Mouse (Mus musculus) stomach, embryonic 14.5 days (tissue): Measurements from ENCODE around the gene Dync1i2. TPM values are rescaled to one million over a fixed set of nuclear protein-coding genes. Genes with fewer than 3 reads are reported as not detected.

Experiments
- ATAC-seq: fragments of 200-750 bp; cut with Nextera tagmentation; 2 replicates; pipeline ENCODE4 v1.8.0; 2017; ENCODE audit warnings: low read depth, moderate TSS enrichment; ENCODE audit not compliant: insufficient number of reproducible peaks, insufficient read depth, low FRiP score
- H3K27ac ChIP-seq: fragments of 300-500 bp; sonication (generic); 2 replicates; pipeline ENCODE4 v1.5.1; 2014; ENCODE audit warnings: mild to moderate bottlenecking, low read length, moderate library complexity, mixed read lengths
- H3K27me3 ChIP-seq: fragments of 300-500 bp; sonication (generic); 2 replicates; pipeline ENCODE4 v1.6.1; 2014; ENCODE audit warnings: low read length, control low read depth, mixed read lengths; ENCODE audit not compliant: control insufficient read depth, insufficient read depth
- H3K36me3 ChIP-seq: fragments of 300-500 bp; sonication (generic); 2 replicates; pipeline ENCODE4 v1.6.1; 2014; ENCODE audit warnings: mild to moderate bottlenecking, control low read depth, low read length, moderate library complexity, mixed read lengths; ENCODE audit not compliant: control insufficient read depth, insufficient read depth
- H3K4me1 ChIP-seq: fragments of 300-500 bp; sonication (generic); 2 replicates; pipeline ENCODE4 v1.6.1; 2014; ENCODE audit warnings: low read length, control low read depth, mixed read lengths; ENCODE audit not compliant: control insufficient read depth, insufficient read depth
- H3K4me2 ChIP-seq: fragments of 300-500 bp; sonication (generic); replicated peaks from 2 replicates; pipeline ENCODE4 v1.6.1; 2014; ENCODE audit warnings: low read depth, low read length, control low read depth
- H3K4me3 ChIP-seq: fragments of 300-500 bp; sonication (generic); 2 replicates; pipeline ENCODE4 v1.5.1; 2014; ENCODE audit warnings: low read depth, low read length, control low read depth
- H3K9ac ChIP-seq: fragments of 300-500 bp; sonication (generic); replicated peaks from 2 replicates; pipeline ENCODE4 v1.6.1; 2014; ENCODE audit warnings: low read depth, mild to moderate bottlenecking, control low read depth, low read length, moderate library complexity, mixed read lengths
- H3K9me3 ChIP-seq: fragments of 300-500 bp; sonication (generic); 2 replicates; pipeline ENCODE4 v1.6.1; 2016; ENCODE audit warnings: low read depth, low read length, control low read depth; ENCODE audit not compliant: control insufficient read depth
- WGBS: fragments of 180-500 bp; shearing (Covaris S2); extraction: QIAGEN DNeasy Blood & Tissue Kit; methylation state at CpG from one replicate; pipeline ENCODE4 v1.1.7; 2014; 5-methylcytosine and 5-hydroxymethylcytosine counted together
- polyA plus RNA-seq: library from polyadenylated mRNA; unstranded; fragments of >200 nt; fragmentation: Nextera tagmentation; extraction: Ambion mirVana; gene quantifications from 2 replicates; pipeline ENCODE4 v1.2.1, GENCODE M21; 2014

Gene Dync1i2
- polyA plus RNA-seq, 1 experiment from 2014 or later = 100 TPM

DNA sequence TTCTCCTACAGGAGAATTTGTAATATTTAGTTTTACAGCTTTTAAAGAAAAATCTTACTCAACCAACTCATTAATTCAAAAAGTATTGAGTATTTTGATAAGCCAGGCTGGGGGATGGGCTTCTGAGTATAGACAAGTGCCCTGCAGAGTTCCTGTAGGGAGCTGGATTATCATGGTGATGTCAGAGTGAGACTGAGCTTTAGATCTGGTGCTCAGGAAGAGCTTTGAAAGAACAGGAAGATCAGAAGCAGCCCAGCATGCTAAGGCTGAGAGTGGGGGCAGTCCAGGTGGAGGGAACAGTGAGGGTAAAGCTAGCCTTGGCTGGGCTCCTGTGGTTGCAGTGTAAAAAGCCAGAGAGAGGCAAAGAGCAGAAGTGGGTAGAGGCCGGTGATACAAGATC lies 9.5 kb downstream of the Dync1i2 start:
- WGBS = 70% methylated on average over 1 of the region's 1 CpGs
- no peak overlapping the region for H3K9ac ChIP-seq

DNA sequence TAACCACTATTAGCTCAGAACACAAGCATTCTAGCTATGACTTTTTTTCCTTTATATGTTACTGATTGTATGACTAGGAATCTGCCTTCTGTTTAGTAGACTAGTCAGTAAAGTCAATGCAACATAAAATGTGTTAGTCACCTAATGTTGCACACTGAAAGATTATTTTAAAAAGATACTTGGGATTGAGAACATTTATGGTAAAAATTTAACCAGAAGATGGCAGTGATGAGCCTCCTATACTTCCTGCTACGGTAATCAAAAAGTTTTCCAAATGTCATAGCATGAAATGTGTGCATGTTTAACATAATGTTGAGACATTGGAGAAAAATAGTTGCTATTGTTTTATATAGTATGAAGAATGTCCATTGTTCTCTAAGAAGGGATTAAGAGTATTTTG lies 15.9 kb downstream of the Dync1i2 start:
- WGBS = 40% methylated on average over 1 of the region's 1 CpGs
- no peak overlapping the region for H3K4me2 ChIP-seq
- H3K27me3 ChIP-seq = no peaks in the 10 kb centered on the region
- no peak overlapping the region for H3K27ac ChIP-seq
- ATAC-seq = no peak
- H3K9me3 ChIP-seq = no peaks in the 10 kb centered on the region
- peaks cover 32% of the 10 kb centered on the region for H3K36me3 ChIP-seq
- H3K9ac ChIP-seq = no peak overlapping the region
- H3K4me3 ChIP-seq = no peak overlapping the region
- no peaks in the 10 kb centered on the region for H3K4me1 ChIP-seq

More for the DNA sequence above, 9.5 kb downstream of the Dync1i2 start:
- H3K4me2 ChIP-seq = no peak overlapping the region
- no peaks in the 10 kb centered on the region for H3K9me3 ChIP-seq
- peaks cover 40% of the 10 kb centered on the region for H3K36me3 ChIP-seq
- no peak overlapping the region for H3K4me3 ChIP-seq
- H3K27ac ChIP-seq = no peak overlapping the region
- no peak for ATAC-seq
- no peaks in the 10 kb centered on the region for H3K4me1 ChIP-seq
- no peaks in the 10 kb centered on the region for H3K27me3 ChIP-seq

DNA sequence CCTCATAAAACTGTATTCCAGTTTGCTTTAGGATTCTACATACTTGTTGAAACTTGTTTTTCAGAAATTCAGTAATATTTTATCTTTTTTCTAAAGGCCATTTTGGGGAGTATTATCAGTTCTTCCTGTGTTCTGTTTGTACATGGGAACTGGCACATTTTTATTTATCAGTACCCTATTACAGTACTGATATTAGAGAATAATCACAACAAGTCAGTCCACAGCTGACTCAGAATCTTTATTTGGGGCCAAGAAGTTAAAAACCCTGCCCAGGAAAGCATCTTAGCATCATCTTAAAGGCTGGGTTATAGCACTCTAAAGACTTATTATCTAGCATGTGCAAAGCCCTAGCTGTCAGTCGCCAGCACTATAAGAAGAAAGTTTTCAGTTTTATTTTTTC lies 18.1 kb downstream of the Dync1i2 start:
- Histone ChIP-seq H3K4me2 (no peak overlapping the region), H3K9me3 (no peaks in the 10 kb centered on the region), H3K27me3 (no peaks in the 10 kb centered on the region), H3K9ac (no peak overlapping the region), H3K36me3 (peaks cover 14% of the 10 kb centered on the region), H3K4me3 (no peak overlapping the region), H3K27ac (no peak overlapping the region), H3K4me1 (no peaks in the 10 kb centered on the region)
- no peak for ATAC-seq
- WGBS = 88% methylated on average over 1 of the region's 1 CpGs

DNA sequence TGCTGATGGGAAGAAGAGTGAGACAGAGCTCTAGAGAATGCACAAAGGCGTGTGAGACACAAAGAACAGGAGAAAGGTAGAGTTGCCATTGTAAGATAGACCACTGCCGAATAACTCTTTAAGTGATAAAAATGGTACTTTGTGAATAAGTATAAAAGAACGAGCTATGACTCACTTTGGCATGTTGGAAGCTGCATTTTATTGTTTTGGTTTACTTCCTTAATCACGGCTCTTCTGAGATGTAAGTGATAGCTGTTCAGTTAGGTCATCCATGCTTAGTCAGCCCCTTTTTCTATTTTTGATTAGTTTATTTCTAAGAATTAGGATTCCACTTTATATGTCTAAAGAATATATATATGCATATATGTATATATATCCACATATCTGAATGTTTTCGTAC lies 20.4 kb downstream of the Dync1i2 start:
- WGBS = 79% methylated on average over 5 of the region's 5 CpGs

DNA sequence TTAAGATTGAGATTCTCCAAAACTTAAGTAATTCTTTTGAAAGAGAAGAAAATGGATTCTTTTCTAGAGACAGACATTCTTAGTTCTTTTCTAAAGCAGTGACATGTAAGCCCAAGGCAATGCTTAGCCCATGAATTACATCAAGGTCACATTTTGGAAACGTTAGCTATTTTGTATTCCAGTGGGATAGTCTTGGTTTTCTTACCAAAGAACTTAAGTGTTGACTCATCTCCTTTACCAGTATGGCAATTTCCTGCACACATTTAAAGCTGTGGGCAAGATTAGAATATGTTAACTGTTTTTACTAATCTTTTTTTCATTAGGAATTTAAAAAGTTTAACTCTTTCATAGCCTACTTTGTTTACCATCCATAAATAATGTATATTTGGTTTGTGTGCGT lies 21.5 kb downstream of the Dync1i2 start:
- no peak for ATAC-seq
- no peak overlapping the region for H3K4me2 ChIP-seq
- H3K4me1 ChIP-seq = no peaks in the 10 kb centered on the region
- 91% methylated on average over 2 of the region's 2 CpGs for WGBS
- peaks cover 27% of the 10 kb centered on the region for H3K36me3 ChIP-seq
- H3K27me3 ChIP-seq = no peaks in the 10 kb centered on the region
- no peaks in the 10 kb centered on the region for H3K9me3 ChIP-seq
- H3K9ac ChIP-seq = no peak overlapping the region
- H3K27ac ChIP-seq = no peak overlapping the region
- H3K4me3 ChIP-seq = no peak overlapping the region

More for the DNA sequence above, 20.4 kb downstream of the Dync1i2 start:
- Histone ChIP-seq H3K27me3 (no peaks in the 10 kb centered on the region), H3K9me3 (no peaks in the 10 kb centered on the region), H3K4me3 (no peak overlapping the region), H3K4me2 (no peak overlapping the region), H3K36me3 (peaks cover 23% of the 10 kb centered on the region), H3K27ac (no peak overlapping the region), H3K4me1 (no peaks in the 10 kb centered on the region), H3K9ac (no peak overlapping the region)
- ATAC-seq = no peak

DNA sequence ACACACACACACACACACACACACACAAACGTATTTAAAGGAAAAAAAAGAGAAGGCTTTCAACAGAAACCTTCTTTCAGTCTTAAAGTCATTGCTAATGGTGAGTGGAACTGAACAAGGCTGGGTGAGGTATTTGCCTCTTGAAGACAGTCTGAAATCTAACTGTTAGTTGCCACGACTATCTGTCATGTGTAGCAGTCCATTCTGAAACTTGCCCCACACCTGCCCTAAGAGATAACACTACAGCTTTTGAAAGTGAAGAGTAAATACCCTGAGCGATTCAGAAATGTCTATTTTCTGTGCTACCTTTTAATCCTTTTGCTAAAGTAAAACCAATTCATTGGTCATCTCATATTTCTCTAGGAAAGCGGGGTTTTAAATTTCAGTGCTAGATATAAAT lies 23.9 kb downstream of the Dync1i2 start:
- Histone ChIP-seq H3K4me1 (no peaks in the 10 kb centered on the region), H3K36me3 (peaks cover 25% of the 10 kb centered on the region), H3K27ac (no peak overlapping the region), H3K9ac (no peak overlapping the region), H3K27me3 (no peaks in the 10 kb centered on the region), H3K4me3 (no peak overlapping the region), H3K4me2 (no peak overlapping the region), H3K9me3 (no peaks in the 10 kb centered on the region)
- WGBS = 84% methylated on average over 4 of the region's 4 CpGs
- no peak for ATAC-seq

DNA sequence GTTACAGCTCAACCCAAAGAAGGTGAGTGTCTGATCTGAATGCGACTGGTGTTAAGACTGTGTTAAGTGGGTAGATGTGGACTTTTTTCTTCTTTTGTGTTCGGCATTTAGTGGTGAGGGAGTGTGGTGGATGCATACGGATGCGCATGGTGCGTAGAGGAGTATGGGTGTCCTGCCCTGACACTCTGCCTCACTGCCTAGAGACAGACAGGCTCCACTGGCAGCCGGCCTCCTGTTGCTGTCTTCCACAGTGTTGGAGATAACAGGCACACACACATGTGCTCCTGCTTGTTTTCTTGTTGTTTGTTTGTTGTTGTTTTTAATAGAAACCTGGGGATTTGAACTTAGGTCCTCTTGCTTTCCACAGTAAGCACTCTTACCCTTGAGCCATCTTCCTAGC lies 24.5 kb downstream of the Dync1i2 start:
- no peak overlapping the region for H3K27ac ChIP-seq
- no peak overlapping the region for H3K4me2 ChIP-seq
- H3K9me3 ChIP-seq = no peaks in the 10 kb centered on the region
- ATAC-seq = no peak
- WGBS = 96% methylated on average over 6 of the region's 6 CpGs
- H3K4me3 ChIP-seq = no peak overlapping the region
- H3K27me3 ChIP-seq = no peaks in the 10 kb centered on the region
- H3K36me3 ChIP-seq = peaks cover 27% of the 10 kb centered on the region
- H3K4me1 ChIP-seq = no peaks in the 10 kb centered on the region
- H3K9ac ChIP-seq = no peak overlapping the region

DNA sequence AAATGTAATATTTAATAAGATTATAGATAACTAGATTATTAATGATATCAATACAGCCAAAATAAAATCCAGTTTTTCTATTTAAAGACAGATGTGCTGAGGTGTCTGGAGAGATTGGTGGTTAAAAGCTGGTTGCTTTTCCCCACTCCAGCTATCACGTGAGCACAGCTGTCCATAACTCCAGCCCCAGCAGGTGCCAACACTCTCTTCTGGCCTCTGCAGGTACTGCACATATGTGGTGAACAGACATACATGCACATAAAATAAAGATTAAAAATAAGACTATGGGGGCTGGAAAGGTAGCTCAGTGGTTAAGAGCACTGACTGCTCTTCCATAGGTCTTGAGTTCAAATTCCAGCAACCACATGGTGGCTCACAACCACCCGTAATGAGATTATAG lies 30.0 kb downstream of the Dync1i2 start:
- Histone ChIP-seq H3K4me1 (no peaks in the 10 kb centered on the region), H3K4me3 (no peak overlapping the region), H3K27ac (no peak overlapping the region), H3K9ac (no peak overlapping the region), H3K4me2 (no peak overlapping the region), H3K27me3 (no peaks in the 10 kb centered on the region), H3K36me3 (peaks cover 24% of the 10 kb centered on the region), H3K9me3 (no peaks in the 10 kb centered on the region)
- WGBS = 86% methylated on average over 2 of the region's 2 CpGs
- ATAC-seq = no peak

DNA sequence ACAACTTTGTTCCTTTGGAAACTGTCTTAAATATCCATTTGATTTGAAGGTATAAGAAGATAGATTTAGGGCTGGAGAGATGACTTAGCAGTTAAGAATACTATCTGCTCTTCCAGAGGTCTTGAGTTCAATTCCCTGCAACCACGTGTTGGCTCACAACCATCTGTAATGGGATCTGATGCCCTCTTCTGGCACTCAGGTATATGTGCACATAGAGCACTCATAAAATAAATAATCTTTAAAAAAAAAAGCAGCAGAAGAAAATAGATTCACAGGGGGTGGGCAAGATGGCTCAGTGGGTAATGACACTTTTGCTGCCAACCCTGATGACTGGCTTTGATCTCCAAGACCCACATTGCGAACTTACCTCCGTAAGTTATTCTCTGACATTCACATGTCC lies 30.7 kb downstream of the Dync1i2 start:
- Histone ChIP-seq H3K4me3 (no peak overlapping the region), H3K9ac (no peak overlapping the region), H3K27ac (no peak overlapping the region), H3K4me2 (no peak overlapping the region), H3K36me3 (peaks cover 25% of the 10 kb centered on the region), H3K4me1 (no peaks in the 10 kb centered on the region), H3K9me3 (no peaks in the 10 kb centered on the region), H3K27me3 (no peaks in the 10 kb centered on the region)
- WGBS = 95% methylated on average over 3 of the region's 3 CpGs
- ATAC-seq = no peak
